In the genomic region with DNA sequence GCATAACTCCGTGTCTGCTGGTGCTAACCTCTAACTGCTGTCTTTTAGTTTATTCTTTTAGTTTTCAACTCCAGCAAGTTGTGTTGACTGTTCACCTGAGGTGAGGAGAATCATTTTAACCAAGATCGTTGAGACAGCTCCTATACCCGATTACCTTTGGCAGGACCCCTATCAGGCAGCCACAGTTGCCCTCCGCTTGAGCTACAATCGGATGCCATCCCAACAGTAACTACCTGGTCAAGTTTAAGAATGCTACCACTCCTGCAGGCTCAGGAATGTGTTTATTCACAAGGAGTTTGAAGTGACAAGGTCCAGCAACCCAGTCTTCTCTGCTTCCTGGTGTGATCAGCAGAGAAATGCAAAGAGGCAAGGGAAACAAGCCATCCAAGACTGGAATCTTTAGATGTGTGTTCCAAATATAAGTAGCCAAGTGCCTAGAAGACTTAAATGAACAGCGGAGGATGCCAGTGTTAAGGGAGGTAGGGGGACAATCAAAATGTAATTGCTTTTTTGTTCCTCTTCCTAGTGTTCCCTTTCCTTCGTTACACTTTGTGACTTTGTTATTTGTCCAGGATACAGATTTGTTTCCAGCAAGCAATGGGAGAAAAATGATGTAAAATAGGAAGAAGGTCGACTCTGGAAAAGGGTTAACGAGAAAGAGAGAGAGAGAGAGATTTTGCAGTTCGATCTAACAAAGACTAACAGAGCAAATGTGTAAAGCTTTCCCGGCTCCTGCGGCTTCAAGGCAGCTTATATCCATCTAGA, we compare ENCODE assay signal across 17 mouse cellular contexts.
A peak's percentile ranks its signal among the peaks of the same experiment; 100 is the strongest.
DNase-seq lines count a peak whose midpoint lies in the region; ATAC-seq lines count a peak whose summit lies in the region.
"Had no signal": no experiment of that assay in that cellular context is flagged by ENCODE, and none has a peak within 500 bp of the region (broad histone marks: within the 10 kb centered on the region; RNA-seq: fewer than 3 reads in every experiment).

No protein-coding gene starts in this region.

- H3K4me1 ChIP-seq in hindbrain, embryonic 10.5 days (replicated peaks), result peaks cover 45% of the 10 kb centered on the region
- no peaks in the 10 kb centered on the region for H3K4me1 ChIP-seq in hindbrain, embryonic 14.5 days (replicated peaks; ENCODE audit: control insufficient read depth, insufficient read depth, low read length)
- peaks cover 19% of the 10 kb centered on the region for H3K4me1 ChIP-seq in midbrain, embryonic 11.5 days (ENCODE audit: control insufficient read depth, insufficient read depth, low read length)
- peaks cover 22% of the 10 kb centered on the region for H3K4me1 ChIP-seq in midbrain, embryonic 13.5 days (replicated peaks)

- H3K27me3 ChIP-seq in hindbrain, embryonic 10.5 days (ENCODE audit: insufficient read depth, poor library complexity, severe bottlenecking), result peaks cover 76% of the 10 kb centered on the region
- H3K27me3 ChIP-seq in hindbrain, embryonic 14.5 days (ENCODE audit: control insufficient read depth, insufficient read depth, low read length), result peaks cover 31% of the 10 kb centered on the region
- H3K27me3 ChIP-seq in midbrain, embryonic 11.5 days (ENCODE audit: control insufficient read depth, insufficient read depth, low read length), result peaks cover 40% of the 10 kb centered on the region
- H3K27me3 ChIP-seq in midbrain, embryonic 13.5 days, result peaks cover 60% of the 10 kb centered on the region

- H3K9ac ChIP-seq in hindbrain, embryonic 14.5 days, result no peak overlapping the region
- H3K9ac ChIP-seq in midbrain, embryonic 11.5 days (ENCODE audit: low read length), result no peak overlapping the region
- no peak overlapping the region for H3K9ac ChIP-seq in midbrain, embryonic 13.5 days (replicated peaks)
- H3K9ac ChIP-seq: neural tube, embryonic 13.5 days; stomach, embryonic 15.5 days had no signal

- no peak for ATAC-seq in hindbrain, embryonic 14.5 days (ENCODE audit: low FRiP score)
- ATAC-seq in midbrain, embryonic 11.5 days (ENCODE audit: low FRiP score), result no peak
- no peak for ATAC-seq in midbrain, embryonic 13.5 days
- no peak for ATAC-seq in erythroblast, adult 5-6 weeks (replicated peaks; ENCODE audit: low FRiP score, poor library complexity, severe bottlenecking)
- ATAC-seq: activated CD4-positive, CD25-positive, alpha-beta regulatory T cell, adult 4 months; CD4-positive, CD25-positive, alpha-beta regulatory T cell, adult 4 months had no signal

- no peak overlapping the region for H3K4me2 ChIP-seq in hindbrain, embryonic 14.5 days (replicated peaks)
- no peak overlapping the region for H3K4me2 ChIP-seq in midbrain, embryonic 11.5 days
- H3K4me2 ChIP-seq in midbrain, embryonic 13.5 days (replicated peaks), result no peak overlapping the region
- H3K4me2 ChIP-seq: neural tube, embryonic 13.5 days; stomach, embryonic 15.5 days had no signal

- no peaks in the 10 kb centered on the region for H3K36me3 ChIP-seq in hindbrain, embryonic 10.5 days
- no peaks in the 10 kb centered on the region for H3K36me3 ChIP-seq in hindbrain, embryonic 14.5 days (replicated peaks; ENCODE audit: control insufficient read depth, insufficient read depth)
- H3K36me3 ChIP-seq in midbrain, embryonic 11.5 days (ENCODE audit: control insufficient read depth, insufficient read depth, low read length), result no peaks in the 10 kb centered on the region
- H3K36me3 ChIP-seq in midbrain, embryonic 13.5 days, result no peaks in the 10 kb centered on the region
- H3K36me3 ChIP-seq: neural tube, embryonic 13.5 days; stomach, embryonic 15.5 days had no signal

- no peak overlapping the region for H3K27ac ChIP-seq in hindbrain, embryonic 10.5 days
- H3K27ac ChIP-seq in hindbrain, embryonic 14.5 days, result no peak overlapping the region
- H3K27ac ChIP-seq in midbrain, embryonic 11.5 days (ENCODE audit: low read depth, low read length), result no peak overlapping the region
- no peak overlapping the region for H3K27ac ChIP-seq in midbrain, embryonic 13.5 days
- H3K27ac ChIP-seq: heart, adult 2 months; neural tube, embryonic 13.5 days; stomach, embryonic 15.5 days had no signal

- H3K9me3 ChIP-seq in hindbrain, embryonic 10.5 days, result no peaks in the 10 kb centered on the region
- H3K9me3 ChIP-seq in hindbrain, embryonic 14.5 days (ENCODE audit: control insufficient read depth, low read length), result no peaks in the 10 kb centered on the region
- H3K9me3 ChIP-seq in midbrain, embryonic 11.5 days (ENCODE audit: control insufficient read depth, low read length), result no peaks in the 10 kb centered on the region
- no peaks in the 10 kb centered on the region for H3K9me3 ChIP-seq in midbrain, embryonic 13.5 days
- H3K9me3 ChIP-seq: neural tube, embryonic 13.5 days; stomach, embryonic 15.5 days had no signal

- DNase-seq in hindbrain, embryonic 10.5 days (ENCODE audit: low spot score), result peak; percentile 38
- DNase-seq in hindbrain, embryonic 14.5 days (ENCODE audit: low spot score), result no peak
- peak; percentile 94 for DNase-seq in midbrain, embryonic 11.5 days (ENCODE audit: low spot score, missing footprints)
- peak; percentile 29 for DNase-seq in embryo, embryonic 11 days
- peak; percentile 26 for DNase-seq in mesoderm, embryonic 11.5 days (ENCODE audit: low read depth, low spot score)
- no peak for DNase-seq in frontal cortex, postnatal 14 days (ENCODE audit: low spot score in 2 of 2)
- DNase-seq: cerebellum, adult 11 months; kidney, postnatal 14 days; left cerebral cortex, postnatal 4 days; lung, adult 18-20 months had no signal

- H3K4me3 ChIP-seq in hindbrain, embryonic 10.5 days, result no peak overlapping the region
- no peak overlapping the region for H3K4me3 ChIP-seq in hindbrain, embryonic 14.5 days (replicated peaks; ENCODE audit: low read length)
- H3K4me3 ChIP-seq in midbrain, embryonic 11.5 days (ENCODE audit: low read depth, low read length), result no peak overlapping the region
- no peak overlapping the region for H3K4me3 ChIP-seq in midbrain, embryonic 13.5 days (replicated peaks)
- H3K4me3 ChIP-seq: heart, adult 2 months; neural tube, embryonic 13.5 days; stomach, embryonic 15.5 days had no signal

- 2% methylated on average over 12 of the region's 12 CpGs for WGBS in hindbrain, embryonic 10.5 days
- 3% methylated on average over 12 of the region's 12 CpGs for WGBS in hindbrain, embryonic 14.5 days
- 2% methylated on average over 12 of the region's 12 CpGs for WGBS in midbrain, embryonic 11.5 days
- WGBS in midbrain, embryonic 13.5 days, result 1% methylated on average over 12 of the region's 12 CpGs

Comparison
In these comparisons a context has a peak if more than half of its experiments do, and no peak if none do; other contexts are left out.
1. DNase-seq: peak in hindbrain, embryonic 10.5 days (single experiment), midbrain, embryonic 11.5 days (single experiment), embryo, embryonic 11 days (single experiment) and mesoderm, embryonic 11.5 days (single experiment); none in hindbrain, embryonic 14.5 days (single experiment) and frontal cortex, postnatal 14 days (0 of 2).